Mouse (Mus musculus) telencephalon, adult 2 months (tissue): ENCODE results near the gene Nipal4.
"Not testable (repeated sequence)": the region's sequence is repeated elsewhere in the genome, so short reads cannot be mapped to it uniquely, and the experiment has no call there.

ENCODE experiments used
- DNase-seq: peaks from one replicate; pipeline ENCODE4 v3.0.0-alpha.2; 2011; ENCODE audit warnings: low read depth, low spot score

The Nipal4 gene

DNA sequence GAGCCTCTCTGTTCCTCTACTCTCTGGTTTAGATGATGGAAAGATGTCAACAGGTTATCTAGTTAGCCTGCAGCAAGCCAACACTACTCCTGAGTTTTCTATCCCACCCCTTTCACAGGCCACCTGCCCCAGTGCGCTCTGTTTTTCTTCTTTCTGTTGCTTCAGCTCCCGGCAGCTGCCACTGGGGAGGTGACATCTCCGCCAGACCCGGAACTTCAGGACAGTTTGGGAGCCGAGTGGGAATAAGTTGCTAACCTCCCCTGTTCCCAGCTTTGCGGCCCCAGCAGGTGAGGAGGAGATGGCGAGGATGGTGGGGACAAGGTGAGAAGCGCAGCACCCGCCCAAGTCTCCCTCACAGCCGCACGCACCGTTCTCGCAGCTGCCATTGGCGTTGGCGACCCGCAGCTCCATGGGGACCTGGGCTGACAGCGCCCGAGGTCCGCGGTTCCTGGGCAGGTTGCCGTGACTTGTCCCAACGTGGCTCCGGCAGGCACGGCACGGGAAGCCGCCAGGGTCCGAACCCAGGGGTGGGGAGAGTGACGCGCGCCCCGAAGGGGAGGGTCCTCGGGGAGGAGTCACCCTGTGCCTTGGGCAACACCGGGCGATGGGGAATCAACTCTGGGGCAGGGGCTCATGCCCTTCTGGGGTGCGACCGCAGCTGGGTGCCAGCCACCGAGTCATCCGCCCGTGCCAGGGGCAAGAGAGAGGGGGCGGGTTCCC is at the start of gene Nipal4:
Gene Nipal4 (minus strand): TSS at position 643 of the 720 bp plus-strand sequence.
- no peak for DNase-seq

DNA sequence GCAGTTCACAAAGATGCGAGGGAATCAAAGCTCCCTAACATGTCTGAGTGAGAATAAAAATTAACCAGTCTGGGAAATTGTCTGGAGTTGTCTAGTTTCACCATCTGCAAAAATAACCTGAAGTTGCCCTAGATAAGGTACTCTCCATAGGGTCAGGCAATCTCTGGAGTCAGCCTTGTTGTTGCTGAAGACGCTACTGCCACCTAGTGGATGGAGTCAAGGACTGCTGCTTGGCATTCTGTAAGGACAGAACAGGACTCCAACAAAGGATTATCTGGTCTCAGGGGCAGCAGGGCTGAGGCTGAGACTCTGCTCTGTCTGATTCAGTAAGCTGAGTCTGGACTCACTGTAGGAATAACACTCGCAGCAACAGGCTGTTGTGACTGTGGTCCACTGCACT is 49.0 kb upstream of the Nipal4 start:
- peak; percentile 87 for DNase-seq

DNA sequence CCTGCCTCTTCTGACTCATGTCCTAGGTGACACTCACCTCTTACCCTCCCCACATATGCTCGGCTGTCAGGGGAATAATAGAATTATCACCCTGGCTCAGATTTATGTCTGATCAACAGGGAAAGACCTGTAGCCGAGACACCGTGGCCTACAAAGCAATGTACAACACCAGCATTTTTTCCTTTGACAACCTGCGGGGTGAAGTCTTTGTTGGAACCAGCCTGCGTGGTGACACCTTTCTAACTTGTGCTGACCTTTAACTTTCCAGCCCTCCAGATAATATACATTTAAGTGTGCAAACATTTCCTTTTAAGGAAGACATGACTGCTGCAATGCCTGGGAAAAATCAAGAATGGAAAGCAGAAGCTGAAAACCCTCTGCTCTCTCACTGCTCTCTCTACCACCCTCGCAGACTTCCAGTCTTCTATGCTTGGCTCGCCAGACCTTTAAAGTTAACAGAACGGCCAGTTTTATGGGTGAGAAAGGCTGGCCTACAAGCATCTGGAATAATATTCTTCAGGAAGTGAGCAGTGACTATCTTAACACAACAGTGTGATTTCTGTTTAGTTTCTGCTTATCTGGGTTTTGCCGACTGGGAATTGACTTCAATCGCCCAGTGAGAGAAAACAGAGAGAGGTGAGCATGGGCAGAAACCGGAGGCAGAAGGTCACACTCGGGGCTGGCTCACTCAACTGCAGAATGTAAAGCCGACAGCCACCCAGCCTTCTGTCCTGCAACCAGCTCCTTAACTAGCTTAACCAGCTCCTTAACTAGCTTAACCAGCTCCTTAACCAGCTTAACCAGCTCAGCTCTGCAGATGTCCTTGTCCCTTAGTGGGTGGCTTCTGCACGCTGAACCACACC is 48.3 kb upstream of the Nipal4 start:
- DNase-seq = no peak

DNA sequence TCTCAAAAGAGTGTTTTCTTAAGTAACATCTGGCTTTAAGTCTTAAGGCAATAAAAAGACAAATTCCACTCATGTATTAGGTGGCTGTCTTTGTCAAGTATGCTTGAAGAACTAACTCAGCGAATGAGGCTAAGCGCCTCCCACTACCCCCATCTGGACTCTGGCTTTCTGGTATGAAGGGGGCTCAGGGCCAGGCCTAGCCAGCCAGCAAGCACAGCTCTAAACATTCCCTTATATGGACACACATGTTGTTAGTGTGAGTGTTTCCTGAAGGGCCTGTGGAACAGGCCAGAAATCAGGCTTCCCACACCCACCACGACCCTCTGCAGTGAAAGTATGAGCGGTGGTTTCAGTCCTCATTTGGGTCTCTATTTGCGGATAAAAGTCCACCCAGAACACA is 47.5 kb upstream of the Nipal4 start:
- DNase-seq = no peak

DNA sequence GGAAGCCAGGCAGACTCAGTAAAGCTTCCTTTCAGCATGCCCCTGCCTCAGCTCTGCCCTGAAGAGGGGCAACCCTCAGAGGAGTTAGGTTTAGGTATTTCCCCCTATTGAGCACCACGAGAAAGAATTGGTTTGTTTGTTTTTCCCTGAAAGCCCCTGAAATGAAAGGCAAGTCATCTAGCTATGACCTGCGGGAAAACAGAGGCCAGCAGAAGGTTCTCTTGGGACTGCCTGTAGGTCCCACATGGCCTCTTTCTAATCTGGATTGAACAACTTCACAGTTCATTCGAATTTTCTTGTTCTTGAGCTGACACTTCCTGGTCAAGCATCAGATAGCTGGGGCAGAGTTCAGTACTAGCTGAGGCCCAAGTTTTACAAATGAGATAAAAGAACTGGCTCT is 45.5 kb upstream of the Nipal4 start:
- no peak for DNase-seq

DNA sequence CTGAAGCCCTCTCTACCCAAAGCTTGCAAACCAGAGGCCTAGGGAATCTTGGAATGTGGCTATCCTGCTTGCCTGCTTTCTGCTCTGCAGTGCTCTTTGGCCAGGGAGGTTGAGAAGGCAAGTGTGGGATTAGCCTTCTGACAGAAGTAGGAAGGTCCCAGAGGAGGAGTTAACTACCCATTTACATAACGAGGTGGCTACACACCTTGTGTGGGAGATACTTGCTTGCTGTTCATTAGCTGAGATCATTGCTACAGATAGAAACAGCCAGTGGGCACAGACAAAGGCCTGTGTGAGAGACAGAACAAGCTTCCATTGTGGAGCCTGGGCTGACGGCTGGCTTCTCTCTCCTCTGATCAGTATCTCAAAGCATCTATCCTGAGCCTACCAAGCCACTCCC is 43.6 kb upstream of the Nipal4 start:
- DNase-seq = no peak

DNA sequence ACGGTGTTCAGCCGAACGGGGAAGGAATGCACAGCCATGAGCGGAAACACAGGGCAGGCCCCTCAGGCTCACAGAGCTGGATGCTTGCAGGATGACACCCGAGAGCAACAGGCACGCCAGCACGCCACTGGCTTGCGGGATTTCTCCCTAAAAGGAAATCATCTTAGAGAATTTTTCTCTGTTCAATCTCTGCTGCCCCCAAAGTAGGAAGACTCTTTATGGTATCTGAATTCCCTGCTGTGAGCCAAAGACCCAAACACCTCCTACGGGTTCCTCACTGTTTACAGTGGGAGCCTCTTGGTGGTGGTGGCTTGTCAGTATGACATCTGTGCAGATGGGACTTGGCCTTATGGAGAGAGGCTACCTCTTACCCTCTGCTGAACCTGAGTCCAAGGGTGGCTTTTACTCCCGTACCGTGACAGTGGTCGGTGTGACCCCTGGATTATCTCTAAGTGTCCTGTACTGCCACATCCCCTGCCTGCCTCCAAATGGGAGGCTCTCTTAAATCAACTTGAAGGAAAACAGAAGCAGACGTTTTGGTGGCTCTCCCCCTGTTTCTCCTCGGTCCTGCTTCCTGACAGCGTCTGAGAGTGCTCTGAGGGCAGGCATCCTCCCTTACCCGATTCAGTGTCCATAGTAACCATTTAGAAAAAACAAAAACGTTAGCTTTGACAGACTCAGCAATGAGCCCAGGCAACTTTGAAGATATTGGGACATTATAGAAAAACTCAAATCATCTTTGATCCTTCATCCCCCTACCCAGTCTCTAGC is 39.5 kb upstream of the Nipal4 start:
- DNase-seq = no peak

DNA sequence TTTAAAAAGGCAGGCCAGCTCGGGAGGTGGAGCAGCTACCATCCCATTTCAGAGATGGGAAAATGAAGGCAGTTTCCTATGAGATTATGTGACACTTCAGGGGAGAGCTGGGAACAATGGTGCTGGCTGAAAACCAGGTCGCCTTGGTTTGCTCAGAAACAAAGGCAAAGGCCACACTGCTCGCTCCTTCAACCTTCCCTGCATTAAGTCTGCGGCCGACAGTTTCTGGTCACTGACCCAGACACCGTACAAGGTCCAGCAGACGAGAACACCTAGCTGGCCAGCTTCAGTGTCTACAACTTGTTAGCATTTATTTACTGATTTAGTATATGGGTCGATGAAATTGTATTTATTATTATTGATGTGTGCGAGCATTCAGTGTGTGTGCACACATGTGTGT is 38.5 kb upstream of the Nipal4 start:
- no peak for DNase-seq

DNA sequence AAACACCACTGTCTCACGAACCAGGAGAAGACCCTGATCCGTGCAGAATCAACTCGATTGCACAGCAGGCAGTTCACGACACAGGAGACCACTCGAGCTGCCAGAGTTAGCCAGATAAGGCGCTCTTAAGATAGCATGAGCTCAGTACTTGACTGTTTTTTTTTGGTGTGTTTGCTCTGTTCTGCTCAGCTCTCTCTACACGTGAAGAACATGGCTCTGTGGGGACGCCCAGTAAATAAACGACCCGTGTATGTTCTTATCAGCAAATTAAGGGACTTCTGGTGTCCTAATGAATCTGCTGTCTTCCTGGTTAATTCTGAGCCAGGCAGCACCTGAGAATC is 36.2 kb upstream of the Nipal4 start:
- DNase-seq = no peak

DNA sequence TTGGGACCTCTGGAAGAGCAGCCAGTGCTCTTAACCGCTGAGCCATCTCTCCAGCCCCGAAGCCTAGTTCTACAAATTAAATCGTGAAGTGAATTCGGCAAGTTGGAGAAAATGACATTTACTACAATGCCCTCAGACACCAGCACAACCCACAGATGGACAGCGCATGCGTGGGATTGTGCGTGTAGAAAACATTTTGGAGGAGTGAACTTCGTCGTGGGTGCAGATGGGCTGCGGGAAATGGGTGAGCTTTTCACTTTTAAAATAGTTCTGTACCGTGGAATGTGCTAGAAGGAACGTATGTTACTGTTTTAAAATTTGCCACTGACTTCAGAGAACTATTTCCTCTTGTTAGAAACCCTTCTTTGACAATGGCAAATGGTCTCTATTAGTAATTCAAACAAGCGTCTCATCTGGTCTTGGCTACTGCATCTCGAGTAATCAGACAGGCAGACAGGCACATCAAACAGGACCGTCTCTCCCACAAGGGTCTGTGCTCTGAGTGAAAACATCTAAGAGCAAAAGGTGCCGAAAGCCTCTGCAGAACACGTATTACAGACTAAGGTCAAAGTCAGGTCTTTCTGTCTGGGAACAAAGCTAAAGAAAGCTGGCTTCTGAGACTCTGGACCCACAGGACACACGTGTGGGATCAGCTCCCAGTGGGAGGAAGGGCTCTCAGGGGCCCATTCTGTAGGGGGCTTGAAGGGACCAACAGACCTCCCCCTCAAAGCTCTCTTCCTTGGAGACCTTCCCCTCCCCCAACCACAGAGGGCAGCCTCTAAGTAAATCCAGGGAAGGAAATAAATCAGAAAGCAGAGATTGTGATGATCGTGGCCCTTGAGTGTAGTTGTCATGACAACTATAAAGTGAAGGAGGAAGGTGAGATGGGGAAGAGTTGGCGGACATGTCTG is 35.6 kb upstream of the Nipal4 start:
- DNase-seq = peak; percentile 87

DNA sequence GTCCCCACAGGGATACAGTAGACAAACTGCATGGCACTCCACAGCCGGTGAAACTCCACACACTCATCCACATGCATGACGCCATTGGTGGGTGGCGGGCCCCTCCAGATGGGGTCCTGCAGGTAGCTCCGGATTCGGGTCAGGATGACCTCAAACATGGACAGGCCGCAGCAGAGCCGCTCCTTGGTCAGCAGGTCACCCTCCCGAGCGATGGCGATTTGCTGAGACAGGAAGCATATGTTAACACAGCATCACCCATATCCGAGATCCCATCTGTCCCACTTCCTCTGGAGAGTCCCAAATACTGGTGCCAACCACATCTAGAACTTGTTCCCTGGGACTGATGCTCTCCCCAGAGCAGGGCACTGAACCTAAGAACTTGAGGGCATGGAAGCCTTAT is 34.4 kb upstream of the Nipal4 start:
- DNase-seq = no peak

DNA sequence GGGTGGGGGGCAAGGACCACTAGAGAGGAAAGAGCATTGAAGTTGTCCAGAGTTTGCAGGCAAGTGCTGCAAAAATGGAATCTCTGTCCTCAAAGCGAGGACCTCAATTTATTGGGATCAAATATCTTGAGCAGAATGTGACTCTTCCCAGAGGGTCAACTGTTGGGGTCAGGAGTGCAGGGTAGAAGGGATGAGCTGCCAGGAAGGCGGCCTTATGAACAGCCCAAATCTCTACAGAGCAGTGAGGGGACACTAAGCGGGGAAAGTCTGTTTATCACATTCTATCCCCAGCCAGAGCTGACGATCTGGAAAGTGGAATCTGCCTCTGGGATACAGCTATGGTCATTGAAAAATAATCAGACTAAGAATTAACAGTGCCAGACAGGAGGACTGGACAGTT is 27.9 kb upstream of the Nipal4 start:
- no peak for DNase-seq

DNA sequence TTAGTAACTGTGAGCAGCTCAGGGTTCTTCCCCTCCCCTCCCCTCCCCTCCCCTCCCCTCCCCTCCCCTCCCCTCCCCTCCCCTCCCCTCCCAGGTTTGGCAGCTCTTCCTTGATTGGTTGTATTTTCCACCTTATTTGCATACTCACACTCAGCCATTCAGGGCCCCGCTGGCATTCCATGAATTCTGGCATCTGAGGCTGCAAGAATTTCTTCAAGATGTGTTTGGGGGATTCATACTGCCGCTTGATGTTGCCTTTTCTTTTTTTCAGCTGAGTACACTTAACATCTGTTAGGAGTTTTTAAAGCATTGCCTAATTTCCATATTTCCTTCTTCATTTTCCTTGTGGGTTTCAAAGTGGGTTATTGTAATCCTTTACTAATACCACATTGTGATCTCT is 22.0 kb upstream of the Nipal4 start:
- DNase-seq = no peak

DNA sequence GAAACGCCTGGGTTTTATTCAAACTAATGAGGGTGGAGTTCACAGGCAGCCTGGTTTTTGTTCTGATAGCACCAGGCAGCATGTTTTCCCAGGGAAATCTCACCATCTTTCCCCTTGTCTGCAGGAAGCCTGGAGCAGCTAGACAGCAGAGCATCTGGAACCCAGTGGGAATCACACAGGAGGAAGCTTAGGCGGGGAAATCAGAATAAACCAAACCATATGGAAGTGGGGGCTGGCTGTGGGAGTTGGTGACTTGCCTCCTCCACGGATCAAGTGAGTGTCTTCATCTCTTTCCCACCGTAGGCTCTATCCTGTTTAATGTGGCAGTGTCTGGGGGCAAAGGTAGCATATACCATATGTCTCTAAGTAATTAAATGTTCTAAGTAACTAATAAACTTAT is 19.2 kb upstream of the Nipal4 start:
- DNase-seq = peak; percentile 63

DNA sequence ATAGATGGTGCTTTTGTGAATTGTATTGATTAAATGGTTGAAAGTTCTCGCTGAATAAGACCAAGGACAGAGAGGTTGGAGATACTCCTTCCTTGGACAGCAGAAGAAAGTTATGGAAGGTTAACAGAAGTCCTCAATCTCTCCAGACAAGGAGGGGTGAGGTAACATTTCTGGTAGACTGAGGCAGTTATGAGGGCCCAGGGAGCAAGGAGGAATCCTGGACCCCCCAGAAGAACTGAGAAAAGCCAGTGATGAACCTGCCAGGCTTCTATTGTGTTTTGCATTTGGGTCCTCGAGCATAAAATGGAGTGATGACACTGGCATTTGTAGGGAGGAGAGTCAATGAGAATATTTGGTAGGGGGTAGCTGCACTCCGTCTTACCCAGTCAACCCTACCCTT is 18.6 kb upstream of the Nipal4 start:
- DNase-seq = no peak

DNA sequence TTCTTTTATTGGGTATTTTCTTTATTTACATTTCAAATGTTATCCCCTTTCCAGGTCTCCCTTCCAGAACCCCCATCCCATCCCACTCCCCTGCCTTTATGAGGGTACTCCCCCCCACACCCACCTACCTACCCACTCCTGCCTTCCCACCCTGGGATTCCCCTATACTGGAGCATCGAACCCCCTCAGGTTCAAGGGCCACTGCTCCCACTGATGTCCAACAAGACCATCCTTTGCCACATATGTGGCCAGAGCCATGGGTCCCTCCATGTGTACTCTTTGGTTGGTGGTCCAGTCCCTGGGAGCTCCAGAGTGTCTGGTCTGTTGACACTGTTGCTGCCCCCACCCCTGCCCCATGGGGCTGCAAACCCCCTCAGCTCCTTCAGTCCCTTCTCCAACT is 15.7 kb upstream of the Nipal4 start:
- DNase-seq = not testable (repeated sequence)

DNA sequence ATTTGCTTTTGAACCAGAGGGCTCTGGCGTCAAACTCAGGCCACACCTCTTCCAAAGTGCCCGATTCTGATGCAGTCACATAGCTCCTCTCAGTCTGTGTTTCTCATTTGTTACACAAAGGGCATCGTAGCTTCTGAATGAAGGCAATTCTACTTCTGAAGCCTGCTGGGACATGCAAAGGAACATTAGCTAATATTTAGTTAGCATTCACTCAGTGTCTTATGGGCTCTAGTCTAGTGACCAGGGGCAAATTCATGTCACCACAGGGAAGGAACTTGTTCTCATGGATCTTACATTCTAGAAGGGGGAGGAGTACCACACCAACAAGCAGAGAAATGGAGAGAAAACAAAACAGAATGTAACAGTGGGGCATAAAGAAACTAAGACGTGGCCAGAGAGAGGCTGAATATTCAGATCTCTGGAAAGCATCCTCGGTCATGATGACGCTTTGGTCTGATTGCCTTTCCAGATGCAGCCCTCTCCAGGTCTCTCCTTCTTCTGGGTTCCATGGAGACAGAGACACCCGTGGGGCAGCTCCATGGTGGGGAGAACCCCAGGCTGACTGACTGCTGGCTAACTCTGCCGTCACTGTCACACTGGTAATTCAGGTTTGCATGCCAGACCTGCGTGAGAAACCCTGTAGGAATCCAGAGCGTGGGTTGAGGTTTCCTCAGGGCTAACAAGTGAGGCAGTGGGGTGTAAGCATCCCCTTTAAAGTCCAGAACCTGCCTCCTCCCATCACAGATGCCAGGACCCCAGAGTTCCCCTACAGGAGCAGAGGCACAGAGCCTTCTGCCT is 11.1 kb upstream of the Nipal4 start:
- DNase-seq = no peak

DNA sequence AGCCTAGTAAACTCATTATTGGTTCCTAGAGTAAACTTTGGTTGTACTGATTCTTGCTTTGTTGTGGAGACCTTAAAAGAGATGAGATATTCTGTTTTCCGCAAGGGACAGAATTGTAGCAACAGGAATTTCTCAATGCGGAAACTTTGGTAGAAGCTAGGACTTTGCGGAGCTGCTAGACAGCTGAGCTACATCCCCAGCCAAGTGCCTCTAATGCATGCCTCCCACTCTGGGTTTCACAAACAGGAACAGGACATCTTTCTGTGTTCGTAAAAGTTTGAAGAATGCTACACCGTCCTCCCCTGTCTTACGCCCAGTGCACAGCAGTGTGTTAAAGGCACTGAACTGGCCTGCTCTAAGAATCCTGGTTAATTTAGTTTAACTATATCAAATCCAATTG is 9.8 kb upstream of the Nipal4 start:
- DNase-seq = no peak

DNA sequence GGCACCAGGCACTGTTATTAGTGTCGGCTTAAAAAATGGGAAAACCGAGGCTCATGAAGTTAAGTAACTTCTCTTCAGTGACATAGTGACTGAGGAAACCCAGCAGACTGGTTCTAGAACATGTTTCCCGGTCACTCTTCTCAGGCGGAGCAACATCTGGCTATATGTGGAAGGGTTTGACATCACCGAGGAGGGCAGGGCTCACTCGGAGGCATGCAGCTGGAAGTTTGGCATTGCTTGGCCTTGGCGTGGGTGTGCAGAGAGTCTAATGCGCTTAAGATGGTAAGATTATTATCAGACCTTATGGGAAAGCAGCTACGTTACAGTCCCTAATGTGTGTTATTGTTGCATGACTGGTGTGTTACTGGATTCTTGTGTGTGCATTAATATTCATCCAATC is 5.8 kb upstream of the Nipal4 start:
- DNase-seq = no peak

DNA sequence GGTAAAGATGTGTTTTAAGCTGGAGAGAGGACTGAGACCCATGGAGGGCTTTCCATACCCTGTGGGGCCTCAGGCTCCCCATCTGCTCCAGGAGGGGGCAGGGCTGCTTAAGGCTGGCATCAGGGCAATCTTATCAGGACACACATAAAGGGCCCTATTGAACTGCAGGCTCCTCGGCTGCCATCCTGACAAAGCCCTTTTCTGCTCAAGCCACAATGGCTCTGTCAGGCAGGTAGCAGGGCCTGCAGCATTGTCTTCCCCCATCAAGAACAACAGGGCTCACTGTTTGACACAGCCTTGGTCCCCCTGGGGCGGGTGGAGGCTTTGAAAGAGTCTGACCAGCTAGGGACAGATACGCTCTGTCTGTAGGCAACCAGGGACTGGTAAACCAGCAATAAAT is 3.6 kb upstream of the Nipal4 start:
- DNase-seq = peak; percentile 67

DNA sequence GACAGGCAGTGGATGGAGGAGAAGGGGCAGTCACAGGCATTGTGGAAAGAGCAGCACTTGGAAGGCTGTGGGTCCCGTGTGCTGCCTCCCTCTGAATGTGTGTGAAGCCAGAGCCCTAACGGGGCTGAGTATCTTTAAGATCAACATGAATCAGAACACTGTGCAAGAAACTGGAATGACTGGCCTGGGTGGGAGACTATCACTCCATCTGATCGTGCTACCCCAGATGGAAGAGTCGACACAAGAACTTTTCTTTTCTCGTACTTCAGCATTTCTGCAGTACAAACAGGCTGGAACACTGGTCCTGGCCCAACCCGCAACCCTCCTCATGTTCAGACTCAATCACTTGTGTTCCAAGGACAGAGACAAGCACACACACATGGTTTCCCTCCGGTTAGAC is 2.2 kb upstream of the Nipal4 start:
- DNase-seq = no peak
